Mouse (Mus musculus): ENCODE results near the gene Tmem251.

DNA sequence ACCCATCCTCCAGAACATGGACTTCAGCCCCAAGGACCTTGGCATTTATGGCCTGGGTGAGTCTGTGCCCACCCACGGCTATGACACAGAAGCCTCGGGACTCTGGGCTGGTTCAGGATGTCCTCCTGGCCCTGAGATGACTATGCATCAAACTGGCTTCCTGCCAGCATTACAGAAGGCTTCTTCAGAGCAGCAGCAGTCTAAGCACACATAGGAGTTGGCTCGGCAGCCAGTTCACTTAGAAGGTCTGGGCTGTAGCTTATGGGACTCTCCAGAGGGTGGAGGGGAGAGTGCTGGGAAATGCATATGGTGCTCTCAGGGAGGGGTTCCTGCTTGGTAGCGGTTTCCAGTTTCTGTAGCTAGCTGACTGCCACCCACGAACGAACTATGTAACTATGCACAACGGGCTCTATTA is 17.8 kb upstream of the Tmem251 start:
- TF ChIP-seq GATA1 (IDR thresholded peaks at IDR 0.05; ENCODE audit: borderline replicate concordance, low read length) (no peak), FLI1 (IDR thresholded peaks at IDR 0.05; ENCODE audit: low read length) (no peak)

Measured in megakaryocyte, embryonic 14.5 days (primary cell).